Mouse (Mus musculus) MEL (cell line): ENCODE results near the gene Mfsd4b3. TPM values are rescaled to one million over a fixed set of nuclear protein-coding genes. Genes with fewer than 3 reads are reported as not detected.

ENCODE experiments used
- DNase-seq: peaks from one replicate; pipeline ENCODE4 v3.0.0; 2011; ENCODE audit warnings: low read depth, low spot score
- H3K27ac ChIP-seq: 2 replicates; pipeline ENCODE4 v1.5.1; 2012; ENCODE audit warnings: low read depth, mild to moderate bottlenecking, control low read depth, low read length, moderate library complexity; ENCODE audit not compliant: control insufficient read depth
- H3K27me3 ChIP-seq, 2 experiments: fragments of 150-350 bp in 1 of 2; sonication (generic) in 1 of 2; 2 replicates each; pipeline ENCODE4 v1.6.1; 2012; ENCODE audit warnings: low read length in 2 of 2, mild to moderate bottlenecking in 2 of 2, improper control_type of control experiment in 1 of 2, moderate library complexity in 1 of 2; ENCODE audit not compliant: insufficient read depth in 2 of 2, control insufficient read depth in 1 of 2
- H3K36me3 ChIP-seq, 2 experiments: 2 replicates each; pipeline ENCODE4 v1.6.1; 2012 to 2014; ENCODE audit warnings: low read length in 2 of 2, improper control_type of control experiment in 1 of 2, inconsistent platforms in 1 of 2, mild to moderate bottlenecking in 1 of 2; ENCODE audit not compliant: insufficient read depth in 2 of 2, control insufficient read depth in 1 of 2
- H3K4me1 ChIP-seq, 2 experiments: fragments of 150-350 bp in 1 of 2; sonication (generic) in 1 of 2; 2 replicates each; pipeline ENCODE4 v1.6.1; 2012; ENCODE audit warnings: low read length in 2 of 2, improper control_type of control experiment in 1 of 2, mild to moderate bottlenecking in 1 of 2; ENCODE audit not compliant: insufficient read depth in 2 of 2, control insufficient read depth in 1 of 2
- H3K4me3 ChIP-seq, 2 experiments: fragments of 150-350 bp in 1 of 2; sonication (generic) in 1 of 2; 2 replicates each; pipeline ENCODE4 v1.5.1; 2012; ENCODE audit warnings: low read depth in 2 of 2, low read length in 2 of 2, mild to moderate bottlenecking in 2 of 2, moderate library complexity in 2 of 2, control low read depth in 1 of 2, improper control_type of control experiment in 1 of 2; ENCODE audit not compliant: control insufficient read depth in 1 of 2, insufficient read depth in 1 of 2
- H3K79me2 ChIP-seq: 2 replicates; pipeline ENCODE4 v1.6.1; 2012; ENCODE audit warnings: mild to moderate bottlenecking, low read length, moderate library complexity; ENCODE audit not compliant: control insufficient read depth, poor library complexity, insufficient read depth
- H3K9ac ChIP-seq: 2 replicates; pipeline ENCODE4 v1.6.1; 2012; ENCODE audit warnings: low read depth, mild to moderate bottlenecking, control low read depth, low read length, moderate library complexity; ENCODE audit not compliant: control insufficient read depth, poor library complexity, severe bottlenecking
- H3K9me3 ChIP-seq: fragments of 150-350 bp; sonication (generic); replicated peaks from 2 replicates; pipeline ENCODE4 v1.6.1; 2012; ENCODE audit warnings: mild to moderate bottlenecking, low read length, improper control_type of control experiment, moderate library complexity; ENCODE audit not compliant: insufficient read depth
- BHLHE40 ChIP-seq: IDR thresholded peaks from 2 replicates; pipeline ENCODE4 v1.6.1; 2012; ENCODE audit warnings: low read depth, mild to moderate bottlenecking, inconsistent platforms, low read length, improper control_type of control experiment, borderline replicate concordance
- CHD2 ChIP-seq: IDR thresholded peaks from 2 replicates; pipeline ENCODE4 v1.6.1; 2011; ENCODE audit warnings: low read length, improper control_type of control experiment
- E2F4 ChIP-seq: IDR thresholded peaks from 2 replicates; pipeline ENCODE4 v1.6.1; 2011; ENCODE audit warnings: low read depth, low read length, improper control_type of control experiment, borderline replicate concordance
- ETS1 ChIP-seq: IDR thresholded peaks from 2 replicates; pipeline ENCODE4 v1.6.1; 2012; ENCODE audit warnings: low read depth, mild to moderate bottlenecking, inconsistent platforms, low read length, improper control_type of control experiment, moderate library complexity
- GABPA ChIP-seq: IDR thresholded peaks from 2 replicates; pipeline ENCODE4 v1.6.1; 2012; ENCODE audit warnings: low read depth, mild to moderate bottlenecking, inconsistent platforms, low read length, improper control_type of control experiment, moderate library complexity
- GATA1 ChIP-seq: IDR thresholded peaks from 2 replicates; pipeline ENCODE4 v1.6.1; 2011; ENCODE audit warnings: low read depth, low read length, improper control_type of control experiment
- HCFC1 ChIP-seq: IDR thresholded peaks from 2 replicates; pipeline ENCODE4 v1.6.1; 2012; ENCODE audit warnings: low read depth, mild to moderate bottlenecking, inconsistent platforms, low read length, improper control_type of control experiment, moderate library complexity
- KAT2A ChIP-seq: conservative IDR thresholded peaks from 2 replicates; pipeline ENCODE4 v1.6.1; 2012; ENCODE audit warnings: low read depth, low read length, improper control_type of control experiment, inconsistent platforms
- MAZ ChIP-seq: IDR thresholded peaks from 2 replicates; pipeline ENCODE4 v1.6.1; 2012; ENCODE audit warnings: low read depth, mild to moderate bottlenecking, inconsistent platforms, low read length, improper control_type of control experiment
- MEF2A ChIP-seq: IDR thresholded peaks from 2 replicates; pipeline ENCODE4 v1.6.1; 2014; ENCODE audit warnings: low read depth, mild to moderate bottlenecking, inconsistent platforms, low read length, improper control_type of control experiment; ENCODE audit not compliant: poor library complexity, insufficient replicate concordance, severe bottlenecking; ENCODE audit errors: extremely low read depth
- MYB ChIP-seq: IDR thresholded peaks from 2 replicates; pipeline ENCODE4 v1.6.1; 2011; ENCODE audit warnings: mild to moderate bottlenecking, low read depth, low read length, improper control_type of control experiment
- NRF1 ChIP-seq: IDR thresholded peaks from 2 replicates; pipeline ENCODE4 v1.6.1; 2014; ENCODE audit warnings: low read depth, mild to moderate bottlenecking, inconsistent platforms, low read length, improper control_type of control experiment, moderate library complexity; ENCODE audit not compliant: poor library complexity, insufficient read depth, severe bottlenecking
- POLR2A ChIP-seq, 2 experiments: IDR thresholded peaks; 2 replicates each; pipeline ENCODE4 v1.6.1; 2011 to 2012; ENCODE audit warnings: low read length in 2 of 2, mild to moderate bottlenecking in 2 of 2, control low read depth in 1 of 2, improper control_type of control experiment in 1 of 2, low read depth in 1 of 2, moderate library complexity in 1 of 2; ENCODE audit not compliant: control insufficient read depth in 1 of 2, insufficient read depth in 1 of 2, poor library complexity in 1 of 2
- POLR2AphosphoS5 ChIP-seq: IDR thresholded peaks from 2 replicates; pipeline ENCODE4 v1.6.1; 2012; ENCODE audit warnings: low read depth, borderline replicate concordance, mild to moderate bottlenecking, inconsistent platforms, low read length, moderate library complexity, mixed read lengths
- RCOR1 ChIP-seq: IDR thresholded peaks from 2 replicates; pipeline ENCODE4 v1.6.1; 2012; ENCODE audit warnings: low read depth, mild to moderate bottlenecking, inconsistent platforms, low read length, improper control_type of control experiment
- SMC3 ChIP-seq: IDR thresholded peaks from 2 replicates; pipeline ENCODE4 v1.6.1; 2011; ENCODE audit warnings: low read depth, low read length, improper control_type of control experiment
- TAL1 ChIP-seq: IDR thresholded peaks from 2 replicates; pipeline ENCODE4 v1.6.1; 2012; ENCODE audit warnings: mild to moderate bottlenecking, inconsistent platforms, low read length, moderate library complexity, mixed read lengths
- TCF12 ChIP-seq: IDR thresholded peaks from 2 replicates; pipeline ENCODE4 v1.6.1; 2014; ENCODE audit warnings: low read depth, mild to moderate bottlenecking, inconsistent platforms, low read length, improper control_type of control experiment, moderate library complexity
- USF2 ChIP-seq, 2 experiments: IDR thresholded peaks; 2 replicates each; pipeline ENCODE4 v1.6.1; 2011 to 2012; ENCODE audit warnings: improper control_type of control experiment in 2 of 2, low read length in 2 of 2, borderline replicate concordance in 1 of 2, inconsistent platforms in 1 of 2, low read depth in 1 of 2, mild to moderate bottlenecking in 1 of 2; ENCODE audit not compliant: insufficient read depth in 1 of 2
- ZC3H11A ChIP-seq: IDR thresholded peaks from 2 replicates; pipeline ENCODE4 v1.6.1; 2012; ENCODE audit warnings: low read depth, mild to moderate bottlenecking, inconsistent platforms, low read length, improper control_type of control experiment
- ZNF384 ChIP-seq: IDR thresholded peaks from 2 replicates; pipeline ENCODE4 v1.6.1; 2012; ENCODE audit warnings: low read depth, mild to moderate bottlenecking, inconsistent platforms, low read length, improper control_type of control experiment
- polyA plus RNA-seq, 2 experiments: library from polyadenylated mRNA; stranded (reverse) in 1 of 2; unstranded in 1 of 2; fragments of >175 nt in 1 of 2; fragments of >200 nt in 1 of 2; gene quantifications; 2 replicates each; pipeline versions ENCODE4 v1.2.1 to v1.2.4; 2012; ENCODE audit warnings: low replicate concordance in 2 of 2, low read depth in 1 of 2; ENCODE audit not compliant: insufficient read length in 2 of 2, insufficient read depth in 1 of 2, missing spikeins in 1 of 2
- total RNA-seq: library from RNA; depleted of rRNA; stranded (reverse); fragments of 300-350 nt; gene quantifications from 2 replicates; pipeline ENCODE4 v1.2.3, GENCODE M21; 2012

The Mfsd4b3 gene
- total and polyA plus RNA-seq, 3 experiments, result not detected

- Histone ChIP-seq H3K79me2 (no peaks in the 10 kb centered on the region), H3K27me3 (peaks cover 2 to 3% of the 10 kb centered on the region in 2 experiments; a peak in 2 of 4 replicates), H3K9me3 (no peaks in the 10 kb centered on the region), H3K9ac (no peak overlapping the region), H3K27ac (no peak overlapping the region), H3K4me3 (no peak overlapping the region), H3K36me3 (no peaks in the 10 kb centered on the region), H3K4me1 (no peaks in the 10 kb centered on the region)
- no peak for DNase-seq
- TF ChIP-seq RCOR1, result no peak
- TF ChIP-seq GABPA, result no peak
- no peak for TF ChIP-seq ETS1
- no peak for TF ChIP-seq SMC3
- TF ChIP-seq BHLHE40, result no peak
- TF ChIP-seq NRF1, result no peak
- TF ChIP-seq ZNF384, result no peak
- no peak for TF ChIP-seq MEF2A
- TF ChIP-seq HCFC1, result no peak
- TF ChIP-seq USF2 (IDR thresholded peaks at IDR 0.05; ENCODE audit: borderline replicate concordance in 1 of 2, insufficient read depth in 1 of 2, low read depth in 1 of 2, low read length in 2 of 2), result no peak
- no peak for TF ChIP-seq POLR2A (IDR thresholded peaks at IDR 0.05; ENCODE audit: control insufficient read depth in 1 of 2, insufficient read depth in 1 of 2, low read depth in 1 of 2, low read length in 2 of 2, poor library complexity in 1 of 2)
- TF ChIP-seq GATA1, result no peak
Observed at GRCm38 (mm10) chr10:39906799-39907658, 52.9 kb downstream of the Mfsd4b3 start.

GRCm38 (mm10) chr10:39904191-39904590 lies 55.8 kb downstream of the Mfsd4b3 start:
- Histone ChIP-seq H3K27me3 (peaks cover 2 to 3% of the 10 kb centered on the region in 2 experiments; a peak in 2 of 4 replicates), H3K79me2 (no peaks in the 10 kb centered on the region), H3K4me1 (no peaks in the 10 kb centered on the region), H3K9me3 (no peaks in the 10 kb centered on the region), H3K27ac (no peak overlapping the region), H3K9ac (no peak overlapping the region), H3K4me3 (no peak overlapping the region), H3K36me3 (no peaks in the 10 kb centered on the region)
- DNase-seq, result no peak
- TF ChIP-seq RCOR1 (no peak), ZC3H11A (no peak), POLR2AphosphoS5 (no peak), TAL1 (no peak), CHD2 (no peak), NRF1 (no peak), MYB (no peak), E2F4 (no peak), TCF12 (no peak), KAT2A (no peak), MAZ (no peak)
